19 mouse cellular contexts compared by ENCODE assay signal in genomic region chr14:97945471-97945870, GRCm38 (mm10).
"Had no signal": no experiment of that assay in that cellular context is flagged by ENCODE, and none has a peak within 500 bp of the region (broad histone marks: within the 10 kb centered on the region; RNA-seq: fewer than 3 reads in every experiment).

No protein-coding gene starts in this region.

- H3K4me1 ChIP-seq: liver, embryonic 15.5 days; lung, embryonic 15.5 days; megakaryocyte, embryonic 14.5 days; midbrain, embryonic 15.5 days; stomach, embryonic 15.5 days had no signal

- ATAC-seq: liver, postnatal 0 days; lung, postnatal 0 days; midbrain, embryonic 15.5 days had no signal

- H3K9ac ChIP-seq: liver, embryonic 15.5 days; liver, postnatal 0 days; lung, embryonic 15.5 days; midbrain, embryonic 13.5 days; midbrain, embryonic 15.5 days; neural tube, embryonic 12.5 days; stomach, embryonic 15.5 days had no signal

- DNase-seq: liver, postnatal 0 days; lung, adult 2 months; lung, postnatal 14 days; lung, postnatal 36 days; right cerebral cortex, postnatal 14 days; thymus, adult 2 months; thymus, postnatal 25 days; thymus, postnatal 4 days had no signal

- H3K4me2 ChIP-seq: liver, embryonic 15.5 days; lung, embryonic 15.5 days; midbrain, embryonic 11.5 days; midbrain, embryonic 13.5 days; midbrain, embryonic 15.5 days; neural tube, embryonic 12.5 days; stomach, embryonic 15.5 days had no signal

- H3K36me3 ChIP-seq: liver, embryonic 15.5 days; lung, embryonic 15.5 days; midbrain, embryonic 13.5 days; midbrain, embryonic 15.5 days; neural tube, embryonic 12.5 days; stomach, embryonic 15.5 days had no signal

- H3K4me3 ChIP-seq: liver, embryonic 15.5 days; lung, embryonic 15.5 days; megakaryocyte, embryonic 14.5 days; midbrain, embryonic 13.5 days; midbrain, embryonic 15.5 days; neural tube, embryonic 12.5 days; stomach, embryonic 15.5 days had no signal

- H3K27ac ChIP-seq: liver, embryonic 15.5 days; lung, embryonic 15.5 days; macrophage; midbrain, embryonic 13.5 days; midbrain, embryonic 15.5 days; neural tube, embryonic 12.5 days; stomach, embryonic 15.5 days; stomach, postnatal 0 days had no signal

- H3K9me3 ChIP-seq: liver, embryonic 15.5 days; lung, embryonic 15.5 days; megakaryocyte, embryonic 14.5 days; midbrain, embryonic 13.5 days; midbrain, embryonic 15.5 days; neural tube, embryonic 12.5 days; stomach, embryonic 15.5 days had no signal

- H3K27me3 ChIP-seq: liver, embryonic 15.5 days; lung, embryonic 15.5 days; megakaryocyte, embryonic 14.5 days; midbrain, embryonic 13.5 days; midbrain, embryonic 15.5 days; neural tube, embryonic 12.5 days; stomach, embryonic 15.5 days had no signal
